Mouse (Mus musculus): ENCODE data around the gene Celf6.

The Celf6 gene

GRCm38 (mm10) chr9:59588252-59588651, 10.5 kb downstream of the Celf6 start:
- DNase-seq (ENCODE audit: low read depth) = no peak

DNA sequence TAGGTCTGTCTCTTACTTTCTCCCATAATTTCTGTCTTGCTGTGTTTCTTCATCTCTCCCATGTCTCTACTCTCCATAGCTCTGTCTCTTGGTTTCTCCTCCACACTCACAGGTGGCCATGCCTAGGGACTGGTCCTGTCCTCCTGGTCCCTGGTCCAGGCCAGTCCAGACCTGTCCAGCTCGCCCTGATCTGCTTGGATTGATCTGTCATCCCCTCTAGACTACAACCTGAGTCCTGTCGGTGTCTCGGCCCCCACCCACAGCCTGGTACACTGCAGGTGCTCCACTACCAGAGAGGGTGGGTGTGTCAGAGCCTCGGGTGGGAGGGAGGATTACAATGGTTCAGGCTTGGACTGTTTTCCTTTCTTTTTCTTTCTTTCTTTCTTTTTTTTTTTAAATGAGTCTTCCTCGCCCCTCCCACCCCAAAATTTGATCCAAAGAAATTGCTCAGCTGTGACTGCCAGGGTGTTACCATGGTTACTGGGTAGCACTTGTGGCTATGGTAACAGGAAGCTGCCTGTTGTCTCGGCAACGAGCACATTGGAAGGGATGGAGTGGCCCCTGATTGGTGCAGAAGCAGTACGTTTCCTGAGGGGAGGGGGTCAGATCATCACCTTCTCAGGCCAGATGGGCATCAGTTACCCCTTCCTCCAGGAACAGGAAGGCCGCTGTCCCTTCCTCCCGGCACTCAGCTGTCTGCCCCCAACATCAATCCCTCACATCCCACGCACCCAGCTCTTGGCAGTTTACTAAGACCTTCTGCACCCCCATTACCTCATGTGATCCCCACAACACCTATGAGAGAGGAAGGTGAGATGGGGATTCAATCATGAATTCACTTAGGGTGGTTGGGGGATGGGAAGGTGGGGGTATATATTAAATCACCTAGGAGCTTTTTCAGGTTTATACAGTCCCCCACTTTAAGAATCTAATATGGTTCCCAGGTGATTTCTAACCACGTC, 11.3 kb downstream of the Celf6 start:
- peak; percentile 28 for DNase-seq (ENCODE audit: low read depth)

GRCm38 (mm10) chr9:59589703-59590439, 12.2 kb downstream of the Celf6 start:
- DNase-seq (ENCODE audit: low read depth) = peak; percentile 46

GRCm38 (mm10) chr9:59601661-59602060, 23.9 kb downstream of the Celf6 start:
- no peak for DNase-seq (ENCODE audit: low read depth)

DNA sequence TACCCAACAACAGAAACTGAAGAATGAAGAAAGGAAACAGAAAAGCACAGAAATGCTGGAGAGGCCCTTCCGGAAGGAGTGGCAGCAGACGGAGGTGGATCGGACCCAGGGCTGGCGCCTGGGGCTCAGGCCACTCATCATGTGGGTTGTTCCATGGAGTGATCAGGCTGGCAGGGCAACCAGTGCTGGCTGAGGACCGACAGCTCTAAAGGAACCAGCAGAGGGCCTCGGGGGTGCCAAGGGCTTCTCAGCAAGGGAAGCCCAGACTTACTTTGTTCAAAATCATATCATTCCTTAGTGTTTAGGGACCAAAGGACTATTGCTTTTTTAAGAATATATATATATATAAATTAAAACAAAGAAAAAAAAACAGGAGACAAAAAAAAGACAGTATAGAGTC, 28.2 kb downstream of the Celf6 start:
- DNase-seq (ENCODE audit: low read depth) = no peak

- DNase-seq (ENCODE audit: low read depth) = no peak
Observed at GRCm38 (mm10) chr9:59610950-59611349, 33.2 kb downstream of the Celf6 start.

DNA sequence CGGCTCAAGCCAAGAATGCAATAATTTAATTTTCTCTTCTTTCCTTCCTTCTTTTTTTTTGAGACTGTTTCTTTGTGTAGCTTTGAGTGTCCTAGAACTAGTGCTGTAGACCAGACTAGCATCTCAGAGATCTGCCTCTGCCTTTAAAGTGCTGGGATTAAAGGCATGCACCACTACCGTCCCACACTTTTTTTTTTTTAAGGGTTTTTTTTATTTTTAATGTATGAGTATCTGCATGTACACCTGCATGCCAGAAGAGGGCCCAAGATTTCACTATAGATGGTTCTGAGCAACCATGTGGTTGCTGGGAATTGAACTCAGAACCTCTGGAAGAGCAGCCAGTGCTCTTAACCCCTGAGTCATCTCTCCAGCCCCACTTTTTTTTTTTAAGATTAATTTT, 38.1 kb downstream of the Celf6 start:
- DNase-seq (ENCODE audit: low read depth) = no peak

DNA sequence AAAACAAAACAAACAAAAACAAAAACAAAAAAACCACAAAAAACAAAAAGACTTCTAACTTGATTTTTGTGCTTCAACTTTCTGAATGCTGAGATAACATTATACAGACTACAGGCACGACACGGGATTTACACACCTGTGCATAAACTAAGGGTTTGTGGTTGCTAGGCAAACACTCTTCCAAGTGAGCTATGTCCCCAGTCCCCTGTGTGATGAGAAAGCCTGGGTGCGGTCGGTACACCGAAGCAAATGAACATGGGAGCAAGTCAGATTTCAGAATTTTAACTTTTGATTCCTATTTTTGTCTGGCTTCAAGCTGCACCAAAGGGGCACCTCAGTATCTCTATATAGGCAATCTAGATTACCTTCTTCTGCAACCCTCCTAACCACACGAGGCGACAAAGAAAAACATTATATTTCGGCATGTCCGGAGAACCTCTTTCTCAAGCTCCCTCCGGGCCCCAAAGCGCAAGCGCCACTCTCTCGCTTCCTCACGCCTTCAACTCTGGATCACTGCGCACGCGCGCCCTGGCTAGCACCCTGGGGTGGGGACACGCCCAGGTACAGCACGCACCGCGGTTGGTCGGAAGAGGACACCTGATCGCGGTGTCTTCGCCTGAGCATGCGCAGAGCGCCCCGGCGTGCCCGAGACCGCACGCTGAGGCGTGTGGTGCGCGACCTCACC, 39.0 kb downstream of the Celf6 start, which contains the start of gene Parp6:
Gene Parp6 (plus strand): TSS at position 663 of the 685 bp plus-strand sequence.
- DNase-seq (ENCODE audit: low read depth) = peak; percentile 100

- no peak for DNase-seq (ENCODE audit: low read depth)
Observed at GRCm38 (mm10) chr9:59617307-59617973, 39.7 kb downstream of the Celf6 start.

- DNase-seq (ENCODE audit: low read depth) = no peak
Observed at GRCm38 (mm10) chr9:59638372-59638771, 60.7 kb downstream of the Celf6 start.

GRCm38 (mm10) chr9:59639936-59640335, 62.2 kb downstream of the Celf6 start:
- DNase-seq (ENCODE audit: low read depth) = no peak

- DNase-seq (ENCODE audit: low read depth) = peak; percentile 15
Observed at GRCm38 (mm10) chr9:59641320-59641719, 63.6 kb downstream of the Celf6 start.

GRCm38 (mm10) chr9:59649911-59650310, 72.2 kb downstream of the Celf6 start:
- no peak for DNase-seq (ENCODE audit: low read depth)

GRCm38 (mm10) chr9:59653371-59653770, 75.7 kb downstream of the Celf6 start:
- DNase-seq (ENCODE audit: low read depth) = peak; percentile 90

DNA sequence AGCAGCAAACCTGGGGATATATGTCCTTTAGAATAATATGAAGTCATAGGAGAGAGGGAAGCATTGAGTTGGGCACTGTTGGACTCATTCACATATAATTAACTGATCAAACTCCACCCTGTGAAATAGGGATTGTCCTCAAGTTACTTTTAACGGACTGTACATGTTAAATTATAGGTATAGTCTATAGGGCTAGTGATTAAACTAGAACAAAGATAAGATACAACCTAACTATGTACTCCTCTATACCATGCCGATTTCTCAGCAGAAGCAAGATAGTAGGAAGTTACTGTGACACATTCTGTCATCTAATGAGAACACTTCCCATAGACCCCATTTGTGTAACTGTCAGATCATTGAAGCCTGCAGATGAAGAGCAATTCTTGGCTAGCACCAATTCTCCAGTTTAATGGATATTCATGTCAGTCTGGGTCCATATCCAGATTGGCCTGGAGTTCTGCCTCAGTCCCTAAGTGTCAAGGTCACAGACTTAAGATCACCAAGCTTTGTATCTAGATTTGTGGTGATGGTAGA, 76.8 kb downstream of the Celf6 start:
- DNase-seq (ENCODE audit: low read depth) = no peak

GRCm38 (mm10) chr9:59655958-59656634, 78.4 kb downstream of the Celf6 start, which contains the start of gene Pkm:
Pkm (plus strand) TSS chr9:59656368.
- peak; percentile 98 for DNase-seq (ENCODE audit: low read depth)
